Mouse (Mus musculus): ENCODE results near the gene Atp5d.

DNA sequence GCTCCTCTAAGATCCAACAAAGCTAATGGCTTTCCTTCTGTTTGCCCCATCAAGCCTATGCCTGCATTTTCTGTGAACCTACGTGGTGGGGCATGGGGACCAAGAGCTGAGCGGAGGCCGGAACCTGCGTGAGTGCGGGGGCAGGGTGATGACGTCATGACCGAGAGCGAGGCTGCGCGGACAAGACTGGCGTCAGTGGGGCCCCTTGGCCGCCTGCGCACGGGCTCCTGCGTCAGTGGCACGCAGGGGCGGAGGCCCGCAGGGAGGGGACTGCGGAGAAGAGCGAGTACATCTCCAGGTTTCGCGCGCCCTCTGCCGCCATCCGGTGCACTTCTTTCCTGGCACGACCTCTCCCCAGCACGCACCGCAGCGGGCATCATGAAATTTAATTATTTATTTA, 2.8 kb downstream of the Atp5d start:
- TF ChIP-seq MAFK (IDR thresholded peaks at IDR 0.05; ENCODE audit: insufficient read depth, low read depth, low read length) (no peak), ZNF384 (IDR thresholded peaks at IDR 0.05; ENCODE audit: low read depth, low read length) (no peak), CHD2 (IDR thresholded peaks at IDR 0.05; ENCODE audit: low read depth, low read length) (no peak), ZC3H11A (IDR thresholded peaks at IDR 0.05; ENCODE audit: borderline replicate concordance, low read depth, low read length) (no peak), HCFC1 (IDR thresholded peaks at IDR 0.05; ENCODE audit: borderline replicate concordance, insufficient read depth, low read length) (peak; percentile 77)
